Mouse (Mus musculus) hindbrain, embryonic 11.5 days (tissue): ENCODE measurements around the gene Gm20388. TPM values are rescaled to one million over a fixed set of nuclear protein-coding genes. Genes with fewer than 3 reads are reported as not detected.

ENCODE experiments used
- ATAC-seq: fragments of 200-750 bp; cut with Nextera tagmentation; 2 replicates; pipeline ENCODE4 v1.8.0; 2017; ENCODE audit warnings: mild to moderate bottlenecking, moderate TSS enrichment, moderate library complexity; ENCODE audit not compliant: low FRiP score
- DNase-seq: peaks from one replicate; pipeline ENCODE4 v3.0.0-alpha.2; 2015; ENCODE audit warnings: low spot score
- H3K27ac ChIP-seq: fragments of 300-500 bp; sonication (generic); 2 replicates; pipeline ENCODE4 v1.5.1; 2014; ENCODE audit warnings: mild to moderate bottlenecking, low read depth, low read length
- H3K27me3 ChIP-seq: fragments of 300-500 bp; sonication (generic); 2 replicates; pipeline ENCODE4 v1.6.1; 2014; ENCODE audit warnings: mild to moderate bottlenecking, low read length, moderate library complexity, mixed read lengths; ENCODE audit not compliant: control insufficient read depth, insufficient read depth
- H3K36me3 ChIP-seq: fragments of 300-500 bp; sonication (generic); 2 replicates; pipeline ENCODE4 v1.6.1; 2014; ENCODE audit warnings: mild to moderate bottlenecking, low read length, moderate library complexity, mixed read lengths; ENCODE audit not compliant: control insufficient read depth, insufficient read depth
- H3K4me1 ChIP-seq: fragments of 300-500 bp; sonication (generic); replicated peaks from 2 replicates; pipeline ENCODE4 v1.6.1; 2014; ENCODE audit warnings: low read length, mixed read lengths; ENCODE audit not compliant: control insufficient read depth, insufficient read depth
- H3K4me2 ChIP-seq: fragments of 300-500 bp; sonication (generic); replicated peaks from 2 replicates; pipeline ENCODE4 v1.6.1; 2014; ENCODE audit warnings: mild to moderate bottlenecking, low read depth, low read length
- H3K4me3 ChIP-seq: fragments of 300-500 bp; sonication (generic); 2 replicates; pipeline ENCODE4 v1.5.1; 2014; ENCODE audit warnings: low read depth, low read length
- H3K9ac ChIP-seq: fragments of 300-500 bp; sonication (generic); 2 replicates; pipeline ENCODE4 v1.6.1; 2014; ENCODE audit warnings: low read depth, low read length
- H3K9me3 ChIP-seq: fragments of 300-500 bp; sonication (generic); 2 replicates; pipeline ENCODE4 v1.6.1; 2016; ENCODE audit warnings: low read length; ENCODE audit not compliant: control insufficient read depth
- WGBS: fragments of 180-500 bp; shearing (Covaris S2); extraction: QIAGEN DNeasy Blood & Tissue Kit; methylation state at CpG from one replicate; pipeline ENCODE4 v1.1.7; 2014; 5-methylcytosine and 5-hydroxymethylcytosine counted together
- polyA plus RNA-seq: library from polyadenylated mRNA; unstranded; fragments of >200 nt; fragmentation: Nextera tagmentation; extraction: Ambion mirVana; gene quantifications from 2 replicates; pipeline ENCODE4 v1.2.1, GENCODE M21; 2014

Gm20388 gene
- polyA plus RNA-seq, 1 experiment from 2014 or later: 11.8 TPM

DNA sequence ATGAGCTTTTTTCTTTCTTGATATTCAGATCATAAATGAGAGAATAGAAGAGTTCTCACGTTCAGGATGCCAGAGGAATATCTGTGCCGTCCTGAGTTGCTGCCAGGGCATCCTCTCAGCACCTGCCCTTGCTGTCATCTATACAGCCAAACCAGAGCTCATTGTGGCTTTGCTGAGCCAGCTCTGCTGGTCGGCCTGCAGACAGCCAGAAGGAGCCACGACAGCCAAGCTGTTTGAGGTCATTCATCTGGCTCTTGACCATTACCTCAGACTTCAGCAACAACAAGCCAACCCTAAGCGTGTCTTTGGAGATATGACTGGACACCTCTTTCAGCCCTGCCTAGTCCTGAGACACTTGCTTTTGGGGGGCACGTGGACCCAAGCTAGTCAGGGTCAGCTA is 4117.2 kb downstream of the Gm20388 start:
- no peak for ATAC-seq
- H3K4me2 ChIP-seq: no peak overlapping the region
- no peak overlapping the region for H3K9ac ChIP-seq
- no peak for DNase-seq
- no peaks in the 10 kb centered on the region for H3K4me1 ChIP-seq
- H3K36me3 ChIP-seq: peaks cover 17% of the 10 kb centered on the region
- H3K27me3 ChIP-seq: no peaks in the 10 kb centered on the region
- H3K27ac ChIP-seq: no peak overlapping the region
- 92% methylated on average over 6 of the region's 6 CpGs for WGBS
- H3K9me3 ChIP-seq: no peaks in the 10 kb centered on the region
- H3K4me3 ChIP-seq: no peak overlapping the region

DNA sequence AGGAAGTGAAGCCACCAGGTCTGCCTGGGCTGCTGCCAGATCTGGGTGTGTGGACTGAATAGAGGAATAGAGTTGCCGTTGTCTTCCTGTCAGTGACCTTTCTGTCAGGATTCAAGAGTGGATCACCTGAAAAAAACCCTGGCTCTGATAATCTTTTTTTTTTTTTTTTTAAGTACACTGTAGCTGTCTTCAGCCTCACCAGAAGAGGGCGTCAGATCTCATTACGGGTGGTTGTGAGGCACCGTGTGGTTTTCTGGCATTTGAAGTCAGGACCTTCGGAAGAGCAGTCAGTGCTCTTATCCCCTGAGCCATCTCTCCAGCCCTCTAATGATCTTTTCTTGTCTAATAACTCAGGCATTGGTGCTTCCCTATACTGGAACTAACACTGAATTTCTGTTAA is 4122.8 kb downstream of the Gm20388 start:
- no peak overlapping the region for H3K4me2 ChIP-seq
- H3K9ac ChIP-seq: no peak overlapping the region
- no peaks in the 10 kb centered on the region for H3K9me3 ChIP-seq
- no peaks in the 10 kb centered on the region for H3K27me3 ChIP-seq
- DNase-seq: no peak
- peaks cover 17% of the 10 kb centered on the region for H3K36me3 ChIP-seq
- WGBS: 71% methylated on average over 5 of the region's 5 CpGs
- no peak for ATAC-seq
- H3K27ac ChIP-seq: no peak overlapping the region
- H3K4me1 ChIP-seq: no peaks in the 10 kb centered on the region
- H3K4me3 ChIP-seq: no peak overlapping the region

DNA sequence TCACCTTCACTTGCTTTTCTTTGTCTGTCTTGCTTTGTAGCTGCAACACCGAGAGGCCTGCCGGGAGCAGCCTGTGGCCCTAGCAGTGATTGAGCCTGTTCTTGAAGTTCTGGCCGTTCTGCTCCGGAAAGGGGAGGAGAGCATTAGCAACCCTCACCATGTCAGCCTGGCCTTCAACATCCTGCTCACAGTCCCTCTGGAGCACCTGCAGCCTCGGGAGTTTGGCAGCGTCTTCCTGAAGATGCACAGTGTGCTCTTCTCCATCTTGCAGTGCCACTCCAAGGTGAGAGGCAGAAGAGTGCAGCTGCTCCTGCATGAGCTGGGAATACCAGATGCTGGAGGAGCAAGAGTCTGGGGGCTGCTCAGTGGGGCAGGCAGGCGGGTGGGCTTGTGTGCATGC is 4127.5 kb downstream of the Gm20388 start:
- H3K4me2 ChIP-seq: no peak overlapping the region
- WGBS: 93% methylated on average over 7 of the region's 7 CpGs

DNA sequence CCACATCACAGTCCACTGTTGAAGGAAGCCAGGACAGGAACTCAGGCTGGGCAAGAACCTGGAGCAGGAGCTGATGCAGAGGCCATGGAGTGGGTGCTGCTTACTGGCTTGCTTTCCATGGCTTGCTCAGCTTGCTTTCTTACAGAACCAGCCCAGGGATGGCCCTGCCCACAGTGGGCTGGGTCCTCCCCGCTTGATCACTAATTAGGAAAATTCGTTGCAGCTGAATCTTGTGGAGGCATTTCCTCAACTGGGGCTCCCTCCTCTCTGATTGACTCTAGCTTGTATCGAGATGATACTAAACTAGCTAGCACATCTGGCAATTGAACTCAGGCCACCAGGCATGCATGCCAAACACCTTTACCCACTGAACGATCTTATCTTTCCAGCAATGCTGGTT is 4128.7 kb downstream of the Gm20388 start:
- Histone ChIP-seq H3K27me3 (no peaks in the 10 kb centered on the region), H3K4me3 (no peak overlapping the region), H3K36me3 (peaks cover 8% of the 10 kb centered on the region), H3K9ac (no peak overlapping the region), H3K9me3 (no peaks in the 10 kb centered on the region), H3K27ac (no peak overlapping the region), H3K4me2 (no peak overlapping the region), H3K4me1 (no peaks in the 10 kb centered on the region)
- ATAC-seq (no peak), DNase-seq (no peak)
- 80% methylated on average over 4 of the region's 4 CpGs for WGBS

More for the DNA sequence above, 4127.5 kb downstream of the Gm20388 start:
- no peaks in the 10 kb centered on the region for H3K4me1 ChIP-seq
- ATAC-seq (no peak), DNase-seq (no peak)
- no peaks in the 10 kb centered on the region for H3K27me3 ChIP-seq
- H3K36me3 ChIP-seq: peaks cover 8% of the 10 kb centered on the region
- no peak overlapping the region for H3K4me3 ChIP-seq
- no peak overlapping the region for H3K27ac ChIP-seq
- H3K9ac ChIP-seq: no peak overlapping the region
- H3K9me3 ChIP-seq: no peaks in the 10 kb centered on the region

DNA sequence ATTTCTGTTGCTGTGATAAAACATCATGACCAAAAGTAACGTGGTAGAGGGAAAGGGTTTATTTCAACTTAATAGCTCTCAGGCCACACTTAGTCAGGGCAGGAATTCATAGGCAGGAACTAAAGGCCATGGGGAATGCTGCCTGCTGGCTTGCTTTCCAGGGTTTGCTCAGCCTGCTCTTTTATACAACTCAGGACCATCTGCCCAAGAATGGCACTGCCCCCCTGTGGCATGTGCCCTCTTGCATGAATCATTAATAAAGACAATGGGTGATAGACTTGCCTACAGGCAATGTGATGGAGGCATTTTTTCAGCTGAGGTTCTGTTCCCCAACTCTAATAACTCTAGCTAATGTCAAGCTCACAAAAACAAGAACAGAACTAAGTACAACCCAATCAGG is 4131.6 kb downstream of the Gm20388 start:
- Histone ChIP-seq H3K36me3 (peaks cover 8% of the 10 kb centered on the region), H3K9ac (no peak overlapping the region), H3K4me1 (no peaks in the 10 kb centered on the region), H3K27ac (no peak overlapping the region), H3K9me3 (no peaks in the 10 kb centered on the region), H3K27me3 (no peaks in the 10 kb centered on the region), H3K4me2 (no peak overlapping the region), H3K4me3 (no peak overlapping the region)
- ATAC-seq: no peak
- WGBS: 94% methylated on average over 1 of the region's 1 CpGs
- no peak for DNase-seq

DNA sequence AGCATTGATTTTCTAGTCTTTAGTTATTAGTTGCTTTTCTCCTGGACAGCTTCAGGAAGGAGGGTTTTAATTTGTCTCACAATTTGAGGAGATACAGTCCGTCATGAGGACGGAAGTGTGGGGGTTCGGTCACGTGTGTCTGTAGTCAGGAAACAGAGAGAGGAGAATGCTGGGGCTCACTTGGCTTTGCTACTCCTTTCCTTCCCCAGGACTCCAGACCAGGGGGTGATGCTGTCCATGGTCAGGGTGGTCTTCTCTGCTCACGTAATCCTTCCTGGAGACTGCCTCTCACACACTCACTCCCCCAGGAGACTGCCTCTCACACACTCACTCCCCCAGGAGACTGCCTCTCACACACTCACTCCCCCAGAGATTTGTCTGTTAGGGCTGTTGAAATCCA is 4133.8 kb downstream of the Gm20388 start:
- Histone ChIP-seq H3K27me3 (no peaks in the 10 kb centered on the region), H3K9me3 (no peaks in the 10 kb centered on the region), H3K4me3 (no peak overlapping the region), H3K36me3 (peaks cover 2% of the 10 kb centered on the region; the same call in 1 of the 2 replicates), H3K4me1 (no peaks in the 10 kb centered on the region), H3K4me2 (no peak overlapping the region), H3K27ac (no peak overlapping the region), H3K9ac (no peak overlapping the region)
- ATAC-seq: no peak
- no peak for DNase-seq
- 95% methylated on average over 5 of the region's 5 CpGs for WGBS

DNA sequence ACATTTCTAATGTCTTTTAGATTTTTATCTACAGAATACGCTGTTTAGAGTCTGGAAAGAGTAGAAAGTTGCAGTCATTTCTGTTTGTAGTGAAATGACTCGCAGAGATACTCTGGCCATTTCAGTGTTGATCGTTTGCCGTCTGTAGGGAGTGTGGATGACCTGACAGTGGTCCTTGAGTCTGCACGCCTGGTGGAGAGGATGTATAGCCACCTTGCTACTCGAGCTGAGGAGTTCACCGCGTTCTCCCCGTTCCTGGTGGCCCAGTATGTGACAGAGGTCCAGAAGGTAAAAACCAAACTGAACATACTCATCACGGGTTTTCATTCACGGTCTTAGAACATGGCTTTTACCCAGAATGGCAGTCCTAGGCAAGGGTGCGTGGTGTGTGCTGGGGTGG is 4134.3 kb downstream of the Gm20388 start:
- DNase-seq (no peak), ATAC-seq (no peak)
- H3K9me3 ChIP-seq: no peaks in the 10 kb centered on the region
- H3K4me3 ChIP-seq: no peak overlapping the region
- no peaks in the 10 kb centered on the region for H3K4me1 ChIP-seq
- no peaks in the 10 kb centered on the region for H3K27me3 ChIP-seq
- no peak overlapping the region for H3K4me2 ChIP-seq
- peaks cover 2% of the 10 kb centered on the region; the same call in 1 of the 2 replicates for H3K36me3 ChIP-seq
- no peak overlapping the region for H3K27ac ChIP-seq
- no peak overlapping the region for H3K9ac ChIP-seq
- WGBS: 97% methylated on average over 12 of the region's 12 CpGs

DNA sequence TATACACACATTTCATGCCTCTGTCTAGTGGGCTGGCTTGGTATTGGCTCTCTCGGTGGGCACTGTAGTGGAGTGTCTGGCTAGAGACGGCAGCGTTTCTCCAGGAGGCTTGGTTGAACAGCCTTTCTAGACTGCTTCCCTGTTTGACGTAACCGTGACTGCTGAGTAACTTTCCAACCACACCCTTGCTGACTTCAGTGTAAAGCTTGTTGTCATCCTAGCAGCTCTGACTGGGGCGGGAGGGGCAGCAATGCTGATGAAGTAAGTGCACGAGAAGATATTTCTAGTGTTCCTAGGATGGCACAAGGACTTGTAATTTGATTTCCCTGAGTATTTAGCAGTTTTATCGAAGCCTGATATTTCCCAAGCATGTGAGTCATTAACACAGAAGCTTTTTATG is 4135.2 kb downstream of the Gm20388 start:
- H3K27me3 ChIP-seq: no peaks in the 10 kb centered on the region
- H3K9me3 ChIP-seq: no peaks in the 10 kb centered on the region
- no peak overlapping the region for H3K4me3 ChIP-seq
- 95% methylated on average over 8 of the region's 8 CpGs for WGBS
- DNase-seq (no peak), ATAC-seq (no peak)
- no peak overlapping the region for H3K9ac ChIP-seq
- peaks cover 2% of the 10 kb centered on the region; the same call in 1 of the 2 replicates for H3K36me3 ChIP-seq
- H3K27ac ChIP-seq: no peak overlapping the region
- H3K4me2 ChIP-seq: no peak overlapping the region
- H3K4me1 ChIP-seq: no peaks in the 10 kb centered on the region

DNA sequence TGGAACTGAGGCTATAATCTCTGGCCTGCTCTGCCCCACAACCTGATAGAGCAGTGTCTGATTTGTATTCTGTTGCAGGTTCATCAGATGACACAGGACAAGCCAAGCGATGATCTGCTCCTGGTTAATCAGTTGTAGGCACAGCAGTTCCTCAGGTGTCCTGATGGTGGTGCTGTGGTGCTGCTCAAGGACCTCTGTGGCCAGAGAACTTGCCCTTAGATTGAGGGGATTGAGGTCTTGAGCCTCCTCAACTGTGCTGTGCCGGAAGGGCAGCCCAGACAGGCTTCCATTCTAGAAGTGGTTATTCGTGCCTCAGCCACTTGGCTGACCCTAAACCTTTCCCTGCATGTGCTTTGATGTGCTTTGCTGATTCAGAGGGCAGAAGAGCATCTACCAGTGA is 4141.5 kb downstream of the Gm20388 start:
- Histone ChIP-seq H3K36me3 (no peaks in the 10 kb centered on the region), H3K9ac (no peak overlapping the region), H3K4me2 (no peak overlapping the region), H3K9me3 (no peaks in the 10 kb centered on the region), H3K4me1 (no peaks in the 10 kb centered on the region), H3K27me3 (no peaks in the 10 kb centered on the region), H3K27ac (no peak overlapping the region), H3K4me3 (no peak overlapping the region)
- DNase-seq (peak; percentile 83), ATAC-seq (no peak)
- 15% methylated on average over 3 of the region's 3 CpGs for WGBS
